13 mouse cellular contexts compared by ENCODE assay signal in genomic region chr7:111603186-111603585, GRCm38 (mm10).
DNase-seq lines count a peak whose midpoint lies in the region.
"Had no signal": no experiment of that assay in that cellular context is flagged by ENCODE, and none has a peak within 500 bp of the region (broad histone marks: within the 10 kb centered on the region; RNA-seq: fewer than 3 reads in every experiment).

No protein-coding gene starts in this region.

- DNase-seq in adrenal gland, adult (ENCODE audit: inconsistent age in 2 of 2, low spot score in 1 of 2), result peak; percentile 51 to 74
- DNase-seq in adrenal gland, postnatal 25 days, result no peak
- DNase-seq in adrenal gland, postnatal 10 days, result peak; percentile 37
- no peak for DNase-seq in adrenal gland, adult 8-10 months
- DNase-seq in adrenal gland, postnatal 36 days, result peak; percentile 42 to 50
- DNase-seq: B cell, adult 2 months; cerebellum, adult 11 months; cerebellum, adult 18-20 months; cerebellum, adult 8-10 months; cerebellum, adult 9-11 months; cerebellum, postnatal 14 days; cerebellum, postnatal 36 days; embryo, embryonic 11 days had no signal

Comparison
In these comparisons a context has a peak if more than half of its experiments do, and no peak if none do; other contexts are left out.
1. DNase-seq: peak in adrenal gland, adult (2 of 2), adrenal gland, postnatal 10 days (single experiment) and adrenal gland, postnatal 36 days (2 of 2); none in adrenal gland, postnatal 25 days (single experiment) and adrenal gland, adult 8-10 months (single experiment).